ENCODE assay signal across 12 mouse cellular contexts in genomic region chr19:57112231-57112815, GRCm38 (mm10).
DNase-seq lines count a peak whose midpoint lies in the region; ATAC-seq lines count a peak whose summit lies in the region.
"Had no signal": no experiment of that assay in that cellular context is flagged by ENCODE, and none has a peak within 500 bp of the region (broad histone marks: within the 10 kb centered on the region; RNA-seq: fewer than 3 reads in every experiment).

No protein-coding gene starts in this region.

- no peak overlapping the region for H3K4me2 ChIP-seq in hindbrain, embryonic 13.5 days
- H3K4me2 ChIP-seq in hindbrain, embryonic 11.5 days (replicated peaks; ENCODE audit: low read depth, low read length): no peak overlapping the region
- no peak overlapping the region for H3K4me2 ChIP-seq in midbrain, embryonic 12.5 days (replicated peaks)
- no peak overlapping the region for H3K4me2 ChIP-seq in limb, embryonic 15.5 days
- H3K4me2 ChIP-seq: liver, embryonic 13.5 days had no signal

- H3K9me3 ChIP-seq in hindbrain, embryonic 13.5 days: no peaks in the 10 kb centered on the region
- H3K9me3 ChIP-seq in hindbrain, embryonic 11.5 days (ENCODE audit: control insufficient read depth, low read length): no peaks in the 10 kb centered on the region
- H3K9me3 ChIP-seq in midbrain, embryonic 12.5 days: no peaks in the 10 kb centered on the region
- no peaks in the 10 kb centered on the region for H3K9me3 ChIP-seq in midbrain, embryonic 10.5 days (replicated peaks)
- H3K9me3 ChIP-seq in limb, embryonic 15.5 days: no peaks in the 10 kb centered on the region
- H3K9me3 ChIP-seq: liver, embryonic 13.5 days had no signal

- no peak for ATAC-seq in hindbrain, embryonic 13.5 days (ENCODE audit: low FRiP score)
- no peak for ATAC-seq in hindbrain, embryonic 11.5 days (ENCODE audit: low FRiP score)
- ATAC-seq in midbrain, embryonic 12.5 days (ENCODE audit: low FRiP score, low read depth): no peak
- ATAC-seq in limb, embryonic 15.5 days (ENCODE audit: insufficient number of reproducible peaks, low FRiP score, low TSS enrichment, low read depth): no peak

- peaks cover 9% of the 10 kb centered on the region for H3K4me1 ChIP-seq in hindbrain, embryonic 13.5 days (replicated peaks)
- H3K4me1 ChIP-seq in hindbrain, embryonic 11.5 days (replicated peaks; ENCODE audit: control insufficient read depth, insufficient read depth, low read length): peaks cover 4% of the 10 kb centered on the region; the same call in 1 of the 2 replicates
- peaks cover 8% of the 10 kb centered on the region for H3K4me1 ChIP-seq in midbrain, embryonic 12.5 days
- peaks cover 38% of the 10 kb centered on the region for H3K4me1 ChIP-seq in midbrain, embryonic 10.5 days
- peaks cover 57% of the 10 kb centered on the region for H3K4me1 ChIP-seq in limb, embryonic 15.5 days

- H3K27ac ChIP-seq in hindbrain, embryonic 13.5 days: peak overlapping the region; percentile 5; the same call in 1 of the 2 replicates
- no peak overlapping the region for H3K27ac ChIP-seq in hindbrain, embryonic 11.5 days (ENCODE audit: low read depth, low read length)
- H3K27ac ChIP-seq in midbrain, embryonic 12.5 days (replicated peaks): 0 out of 2 replicates have a peak overlapping the region, but pooled peaks have one; percentile 32
- no peak overlapping the region for H3K27ac ChIP-seq in midbrain, embryonic 10.5 days (replicated peaks)
- H3K27ac ChIP-seq in limb, embryonic 15.5 days: peak overlapping the region; percentile 50
- H3K27ac ChIP-seq: liver, embryonic 13.5 days had no signal

- H3K27me3 ChIP-seq in hindbrain, embryonic 13.5 days: no peaks in the 10 kb centered on the region
- H3K27me3 ChIP-seq in hindbrain, embryonic 11.5 days (ENCODE audit: control insufficient read depth, insufficient read depth, low read length): no peaks in the 10 kb centered on the region
- 0 out of 2 replicates have a peak, but pooled peaks cover 7% of the 10 kb centered on the region for H3K27me3 ChIP-seq in midbrain, embryonic 12.5 days
- H3K27me3 ChIP-seq in midbrain, embryonic 10.5 days (ENCODE audit: low read depth, poor library complexity, severe bottlenecking): no peaks in the 10 kb centered on the region
- H3K27me3 ChIP-seq in limb, embryonic 15.5 days: no peaks in the 10 kb centered on the region
- H3K27me3 ChIP-seq: liver, embryonic 13.5 days had no signal

- no peak for DNase-seq in hindbrain, embryonic 11.5 days (ENCODE audit: low spot score)
- no peak for DNase-seq in midbrain, embryonic 10.5 days (ENCODE audit: low spot score)
- DNase-seq in cerebellum, postnatal 14 days: peak; percentile 83 to 84
- DNase-seq in gastrocnemius, postnatal 25 days: no peak
- DNase-seq in left cerebral cortex, adult 8-10 months (ENCODE audit: low spot score in 2 of 2): no peak
- DNase-seq: gastrocnemius, postnatal 10 days; kidney, adult 9 months; liver, embryonic 13.5 days had no signal

- no peak overlapping the region for H3K9ac ChIP-seq in hindbrain, embryonic 13.5 days
- H3K9ac ChIP-seq in hindbrain, embryonic 11.5 days (ENCODE audit: low read depth, low read length): no peak overlapping the region
- H3K9ac ChIP-seq in midbrain, embryonic 12.5 days (replicated peaks): no peak overlapping the region
- H3K9ac ChIP-seq in limb, embryonic 15.5 days: no peak overlapping the region
- H3K9ac ChIP-seq: liver, embryonic 13.5 days had no signal

- H3K4me3 ChIP-seq in hindbrain, embryonic 13.5 days: no peak overlapping the region
- no peak overlapping the region for H3K4me3 ChIP-seq in hindbrain, embryonic 11.5 days (ENCODE audit: low read depth, low read length)
- no peak overlapping the region for H3K4me3 ChIP-seq in midbrain, embryonic 12.5 days
- H3K4me3 ChIP-seq in midbrain, embryonic 10.5 days: no peak overlapping the region
- no peak overlapping the region for H3K4me3 ChIP-seq in limb, embryonic 15.5 days
- H3K4me3 ChIP-seq: liver, embryonic 13.5 days; myocyte had no signal

- H3K36me3 ChIP-seq in hindbrain, embryonic 13.5 days: no peaks in the 10 kb centered on the region
- H3K36me3 ChIP-seq in hindbrain, embryonic 11.5 days (ENCODE audit: control insufficient read depth, insufficient read depth, low read length): no peaks in the 10 kb centered on the region
- H3K36me3 ChIP-seq in midbrain, embryonic 12.5 days: no peaks in the 10 kb centered on the region
- peaks cover 7% of the 10 kb centered on the region; the same call in 1 of the 2 replicates for H3K36me3 ChIP-seq in midbrain, embryonic 10.5 days
- no peaks in the 10 kb centered on the region for H3K36me3 ChIP-seq in limb, embryonic 15.5 days
- H3K36me3 ChIP-seq: liver, embryonic 13.5 days had no signal

- 81% methylated on average over 8 of the region's 8 CpGs for WGBS in hindbrain, embryonic 13.5 days
- 89% methylated on average over 8 of the region's 8 CpGs for WGBS in hindbrain, embryonic 11.5 days
- 91% methylated on average over 8 of the region's 8 CpGs for WGBS in midbrain, embryonic 12.5 days
- WGBS in midbrain, embryonic 10.5 days: 90% methylated on average over 8 of the region's 8 CpGs
- 76% methylated on average over 8 of the region's 8 CpGs for WGBS in limb, embryonic 15.5 days

Comparison
In these comparisons a context has a peak if more than half of its experiments do, and no peak if none do; other contexts are left out.
1. H3K27ac ChIP-seq: peak in hindbrain, embryonic 13.5 days (single experiment), midbrain, embryonic 12.5 days (single experiment) and limb, embryonic 15.5 days (single experiment); none in hindbrain, embryonic 11.5 days (single experiment) and midbrain, embryonic 10.5 days (single experiment).
2. DNase-seq: peak in cerebellum, postnatal 14 days (2 of 2); none in hindbrain, embryonic 11.5 days (single experiment), midbrain, embryonic 10.5 days (single experiment), gastrocnemius, postnatal 25 days (single experiment) and left cerebral cortex, adult 8-10 months (0 of 2).